Comparison of ENCODE assay signal across 27 mouse cellular contexts in the genomic region with DNA sequence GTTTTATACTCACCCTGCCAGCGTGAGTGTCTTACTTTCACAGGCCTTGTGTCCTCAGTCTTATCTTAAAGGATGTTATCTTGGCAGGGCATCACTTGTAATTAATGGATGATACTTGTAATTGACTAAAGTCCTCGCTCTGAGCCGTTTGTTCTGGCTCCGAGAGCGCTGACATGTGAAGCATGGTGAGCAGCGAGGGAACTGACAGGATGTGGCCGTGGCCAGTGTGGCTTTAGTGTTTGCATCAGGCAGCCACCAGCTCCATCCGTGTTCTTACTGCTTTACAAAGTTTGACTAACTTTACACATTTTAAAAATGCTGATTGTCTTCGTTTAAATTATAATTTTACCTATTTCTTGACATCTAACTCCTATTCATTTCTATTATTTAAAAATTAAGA. TPM values are rescaled to one million over a fixed set of nuclear protein-coding genes. Genes with fewer than 3 reads are reported as not detected.
DNase-seq lines count a peak whose midpoint lies in the region; ATAC-seq lines count a peak whose summit lies in the region.
"Had no signal": no experiment of that assay in that cellular context is flagged by ENCODE, and none has a peak within 500 bp of the region (broad histone marks: within the 10 kb centered on the region; RNA-seq: fewer than 3 reads in every experiment).

No protein-coding gene starts in this region.

- ATAC-seq in heart, embryonic 11.5 days (replicated peaks; ENCODE audit: insufficient number of reproducible peaks, low FRiP score, low TSS enrichment): no peak
- ATAC-seq: forebrain, embryonic 13.5 days; liver, embryonic 12.5 days; liver, postnatal 0 days had no signal

- DNase-seq in CD4-positive, CD25-positive, alpha-beta regulatory T cell, adult 2 months (ENCODE audit: low read depth, low spot score): peak; percentile 37
- peak; percentile 36 for DNase-seq in T-cell, adult 2 months (ENCODE audit: low spot score)
- DNase-seq in induced T-regulatory cell, adult 2 months (ENCODE audit: low read depth): peak; percentile 60
- peak; percentile 33 to 41 for DNase-seq in natural killer cell, adult 2 months (ENCODE audit: low spot score in 2 of 2)
- no peak for DNase-seq in spleen, postnatal 4 days (ENCODE audit: low spot score in 2 of 2)
- no peak for DNase-seq in cerebellum, adult 11 months
- DNase-seq in right cerebral cortex, postnatal 25 days: no peak
- DNase-seq: adrenal gland, adult 8-10 months; cerebellum, adult 8-10 months; cerebellum, postnatal 25 days; gastrocnemius, postnatal 14 days; heart, adult 18-20 months; heart, postnatal 10 days; kidney, adult 8-10 months; kidney, postnatal 10 days; liver, postnatal 0 days; lung, postnatal 4 days; right cerebral cortex, adult 18-20 months; right cerebral cortex, postnatal 4 days had no signal

- H3K36me3 ChIP-seq in heart, embryonic 11.5 days (ENCODE audit: control insufficient read depth, insufficient read depth, low read length): peaks cover 11% of the 10 kb centered on the region

- WGBS in heart, embryonic 11.5 days (ENCODE audit: insufficient replicate concordance): 65% methylated on average over 9 of the region's 9 CpGs

- H3K27ac ChIP-seq in heart, embryonic 11.5 days (ENCODE audit: low read depth, low read length): no peak overlapping the region
- H3K27ac ChIP-seq: forebrain, embryonic 13.5 days; heart, embryonic 13.5 days; hindbrain, embryonic 10.5 days; hindbrain, embryonic 15.5 days; liver, embryonic 12.5 days; midbrain, embryonic 12.5 days; neural tube, embryonic 15.5 days had no signal

- H3K9me3 ChIP-seq in heart, embryonic 11.5 days (replicated peaks; ENCODE audit: control insufficient read depth, low read length): no peaks in the 10 kb centered on the region
- H3K9me3 ChIP-seq: forebrain, embryonic 13.5 days; heart, embryonic 13.5 days; hindbrain, embryonic 10.5 days; hindbrain, embryonic 15.5 days; liver, embryonic 12.5 days; midbrain, embryonic 12.5 days; neural tube, embryonic 15.5 days had no signal

- H3K4me3 ChIP-seq in heart, embryonic 11.5 days (ENCODE audit: low read depth, low read length): no peak overlapping the region
- H3K4me3 ChIP-seq: forebrain, embryonic 13.5 days; heart, embryonic 13.5 days; hindbrain, embryonic 10.5 days; hindbrain, embryonic 15.5 days; liver, embryonic 12.5 days; midbrain, embryonic 12.5 days; neural tube, embryonic 15.5 days had no signal

- no peak overlapping the region for H3K9ac ChIP-seq in heart, embryonic 11.5 days (ENCODE audit: low read depth, low read length)
- H3K9ac ChIP-seq: forebrain, embryonic 13.5 days; heart, embryonic 13.5 days; hindbrain, embryonic 15.5 days; liver, embryonic 12.5 days; liver, postnatal 0 days; midbrain, embryonic 12.5 days; neural tube, embryonic 15.5 days had no signal

- peaks cover 2% of the 10 kb centered on the region for H3K4me1 ChIP-seq in heart, embryonic 11.5 days (ENCODE audit: control insufficient read depth, insufficient read depth, low read length)

- H3K27me3 ChIP-seq in heart, embryonic 11.5 days (ENCODE audit: control insufficient read depth, insufficient read depth, low read length): no peaks in the 10 kb centered on the region
- H3K27me3 ChIP-seq: forebrain, embryonic 13.5 days; heart, embryonic 13.5 days; hindbrain, embryonic 15.5 days; liver, embryonic 12.5 days; midbrain, embryonic 12.5 days; neural tube, embryonic 15.5 days had no signal

- H3K4me2 ChIP-seq in heart, embryonic 11.5 days: no peak overlapping the region
- H3K4me2 ChIP-seq: forebrain, embryonic 13.5 days; heart, embryonic 13.5 days; hindbrain, embryonic 15.5 days; liver, embryonic 12.5 days; midbrain, embryonic 12.5 days; neural tube, embryonic 15.5 days had no signal

RNA-seq across cellular contexts. Expression of a gene that starts 4.0 kb away (rescaled TPM):
- polyA plus RNA-seq in heart, embryonic 11.5 days (2014; fragmentation: Nextera tagmentation; extraction: Ambion mirVana): 44.0 and 47.1 TPM in 2 replicates

RNA-seq across cellular contexts. Expression of a gene that starts 11.2 kb away (rescaled TPM):
- 45.9 and 46.4 TPM in 2 replicates for polyA plus RNA-seq in heart, embryonic 11.5 days (2014; fragmentation: Nextera tagmentation; extraction: Ambion mirVana)

RNA-seq across cellular contexts. Expression of a gene that starts 53.8 kb away (rescaled TPM):
- polyA plus RNA-seq in heart, embryonic 11.5 days (2014; fragmentation: Nextera tagmentation; extraction: Ambion mirVana): 5.3 and 5.8 TPM in 2 replicates

Comparison
In these comparisons a context has a peak if more than half of its experiments do, and no peak if none do; other contexts are left out.
1. DNase-seq: peak in CD4-positive, CD25-positive, alpha-beta regulatory T cell, adult 2 months (single experiment), T-cell, adult 2 months (single experiment), induced T-regulatory cell, adult 2 months (single experiment) and natural killer cell, adult 2 months (2 of 2); none in spleen, postnatal 4 days (0 of 2), cerebellum, adult 11 months (single experiment) and right cerebral cortex, postnatal 25 days (single experiment).